Mouse (Mus musculus) CH12F3 (cell line): ENCODE data around the gene Timm44.

Source experiments
- in situ Hi-C: fragments of 300-500 bp; cut with MboI; formaldehyde crosslinking; loops from 2 replicates; pipeline ENCODE4 v1.14.3; 2020; ENCODE audit warnings: low sequenced_read_pairs

Gene Timm44

DNA sequence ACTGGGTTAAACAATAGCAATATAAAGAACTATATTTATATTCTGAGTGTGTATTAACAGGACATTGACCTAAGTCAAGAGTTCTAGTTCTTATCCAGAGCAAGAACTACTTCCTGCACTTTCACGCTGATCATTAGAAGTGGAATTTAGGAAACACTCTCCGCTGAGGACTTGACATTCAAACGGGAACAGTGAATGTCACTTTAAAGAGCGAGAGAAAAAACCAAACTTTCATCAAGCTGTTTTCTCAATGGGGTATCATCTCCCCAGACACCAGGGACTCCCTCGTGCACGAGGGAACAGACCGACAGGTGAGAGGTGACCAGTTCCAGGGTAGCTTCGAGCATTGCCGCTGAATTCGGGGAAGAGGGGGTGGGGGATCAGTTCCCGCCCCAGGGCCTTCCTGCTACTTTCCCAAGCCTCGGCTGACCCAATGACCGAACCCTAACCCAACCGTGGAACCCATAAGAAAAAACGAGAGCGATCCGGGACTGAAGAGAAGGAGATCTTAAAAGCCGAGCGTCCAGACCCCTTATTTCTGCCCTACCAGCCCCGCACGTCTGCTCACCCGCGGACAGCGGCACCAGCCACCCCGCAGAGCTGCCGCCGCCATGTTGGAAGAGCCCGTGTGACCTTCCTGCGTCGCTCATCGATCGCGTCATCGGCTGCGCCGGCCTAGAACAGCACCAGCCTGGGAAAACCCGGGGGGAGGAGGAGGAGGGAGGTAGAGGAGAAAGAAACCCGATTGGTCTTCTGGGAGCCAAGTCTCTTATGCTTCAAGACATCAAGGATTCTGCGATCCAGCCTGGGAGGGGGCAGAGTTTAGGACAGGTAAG lies at the start of gene Timm44:
Gene Timm44 (minus strand): TSS at position 639 of the 836 bp plus-strand sequence.
- in situ Hi-C loops: no loop called here

DNA sequence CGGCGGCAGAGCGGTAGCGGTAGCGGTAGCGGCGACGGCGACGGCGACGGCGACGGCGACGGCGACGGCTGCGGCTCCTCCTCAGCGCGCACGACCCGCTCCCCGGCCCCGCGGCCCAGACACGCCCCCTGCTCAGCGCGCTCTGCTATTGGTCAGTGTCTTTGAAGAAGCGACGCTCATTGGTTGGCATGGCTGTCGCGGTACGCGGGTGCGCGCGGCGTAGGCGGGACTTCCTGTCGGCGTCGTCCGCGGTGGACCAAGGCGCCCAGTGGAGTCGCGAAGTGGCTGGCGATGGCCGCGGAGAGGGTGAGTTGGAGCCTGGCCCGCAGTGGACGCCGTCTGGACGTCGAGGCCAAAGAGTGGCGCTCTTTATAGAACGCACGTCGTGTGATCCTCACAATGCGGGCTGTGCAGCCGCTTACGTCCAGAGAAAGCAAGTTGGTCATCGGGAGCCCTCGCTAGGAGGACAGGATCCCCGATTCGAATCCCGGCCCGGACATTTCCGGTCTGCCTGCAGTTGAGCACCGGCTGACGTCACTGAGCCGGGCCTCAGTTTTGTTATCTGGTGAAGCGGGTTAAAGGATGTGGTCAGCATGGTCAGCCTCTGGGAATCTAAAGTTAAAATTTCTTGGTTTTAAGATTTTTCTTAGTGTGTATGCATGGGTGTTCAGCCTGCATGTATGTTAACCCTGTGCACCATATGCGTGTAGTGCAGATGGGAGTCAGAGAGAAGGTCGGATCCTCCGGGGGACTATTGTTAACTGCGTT lies 49.5 kb upstream of the Timm44 start, which contains the start of the genes Ccl25 and Elavl1:
Gene Ccl25 (plus strand): TSS at position 228 of the 768 bp plus-strand sequence.
Gene Elavl1 (minus strand): TSS at position 431 of the 768 bp plus-strand sequence.
- in situ Hi-C loops: no loop called here

DNA sequence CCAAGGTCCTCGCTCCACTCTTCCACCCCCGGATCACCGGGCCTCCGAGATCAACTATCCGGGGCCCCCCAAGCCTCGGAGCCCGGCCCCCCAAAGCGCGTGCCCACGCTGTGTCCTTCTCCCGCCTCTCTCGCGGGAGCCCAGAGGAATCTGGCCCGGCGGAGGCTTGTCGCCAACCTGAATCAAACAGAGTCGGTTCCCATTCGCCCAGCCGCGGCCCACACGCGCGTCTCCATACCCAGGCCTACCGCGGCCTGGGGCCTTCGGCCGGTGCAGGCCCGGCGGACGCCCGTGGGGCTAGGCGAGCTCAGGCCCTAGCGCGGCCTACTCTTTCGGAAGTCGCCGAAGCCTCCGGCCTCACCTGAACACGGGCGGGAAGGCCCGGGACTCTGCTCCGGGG lies 48.8 kb upstream of the Timm44 start:
- in situ Hi-C loops: no loop called here

- in situ Hi-C loops: no loop called here
Measured at GRCm38 (mm10) chr8:4323917-4324316, 48.2 kb upstream of the Timm44 start.

GRCm38 (mm10) chr8:4322470-4322869 lies 46.8 kb upstream of the Timm44 start:
- in situ Hi-C loops: no loop called here

DNA sequence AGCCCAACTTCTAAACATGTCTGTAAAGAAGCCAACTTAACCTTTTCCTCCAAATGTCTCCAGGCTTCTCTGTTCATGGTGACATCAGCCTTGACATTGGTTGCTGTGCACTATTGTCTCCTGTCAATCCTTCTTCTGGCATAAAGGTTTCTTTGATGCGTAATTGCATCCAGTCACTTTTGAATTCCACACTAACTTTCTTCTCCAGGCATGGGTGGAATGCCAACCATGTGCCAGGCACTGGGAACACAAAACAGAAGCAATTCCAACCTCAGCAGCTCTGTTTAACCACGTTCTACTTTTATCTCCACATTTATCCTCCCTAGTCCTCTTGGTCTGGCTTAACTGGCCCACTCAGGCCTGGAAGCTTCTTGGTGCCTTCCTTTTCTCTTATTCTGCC lies 45.3 kb upstream of the Timm44 start:
- in situ Hi-C loops: no loop called here

GRCm38 (mm10) chr8:4320404-4320803 lies 44.7 kb upstream of the Timm44 start:
- in situ Hi-C loops: no loop called here

DNA sequence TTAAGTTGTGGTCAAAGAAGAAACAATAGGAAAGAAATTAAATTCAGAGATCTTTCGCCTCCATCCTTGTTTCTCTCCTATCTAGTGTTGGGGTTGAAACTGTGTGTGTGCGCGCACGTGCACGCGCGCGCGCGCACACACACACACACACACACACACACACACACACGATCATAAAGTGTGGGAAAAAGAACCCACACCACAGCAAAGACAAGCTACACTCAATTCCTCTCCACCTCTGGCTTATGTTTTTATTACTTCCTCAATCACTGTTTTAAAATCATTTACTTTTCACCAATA lies 43.8 kb upstream of the Timm44 start:
- in situ Hi-C loops: no loop called here

GRCm38 (mm10) chr8:4318796-4319572 lies 43.3 kb upstream of the Timm44 start:
- in situ Hi-C loops: no loop called here

DNA sequence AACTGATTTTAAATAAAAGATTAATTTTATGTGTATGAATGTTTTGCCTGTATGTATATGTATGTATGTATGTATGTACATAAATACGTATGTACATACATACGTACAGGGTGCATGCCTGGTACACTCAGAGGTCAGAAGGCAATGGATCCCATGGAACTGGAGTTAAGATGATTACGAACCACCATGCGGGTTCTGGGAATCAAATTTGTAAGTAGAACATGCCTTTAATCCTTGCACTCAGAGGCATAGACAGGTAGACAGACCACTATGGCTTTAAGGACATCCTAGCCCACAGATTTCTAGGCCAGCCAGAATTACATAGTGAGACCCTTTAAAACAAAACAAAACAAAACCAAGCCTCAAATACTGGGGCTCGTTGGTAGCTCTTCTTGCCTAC lies 42.4 kb upstream of the Timm44 start:
- in situ Hi-C loops: no loop called here

DNA sequence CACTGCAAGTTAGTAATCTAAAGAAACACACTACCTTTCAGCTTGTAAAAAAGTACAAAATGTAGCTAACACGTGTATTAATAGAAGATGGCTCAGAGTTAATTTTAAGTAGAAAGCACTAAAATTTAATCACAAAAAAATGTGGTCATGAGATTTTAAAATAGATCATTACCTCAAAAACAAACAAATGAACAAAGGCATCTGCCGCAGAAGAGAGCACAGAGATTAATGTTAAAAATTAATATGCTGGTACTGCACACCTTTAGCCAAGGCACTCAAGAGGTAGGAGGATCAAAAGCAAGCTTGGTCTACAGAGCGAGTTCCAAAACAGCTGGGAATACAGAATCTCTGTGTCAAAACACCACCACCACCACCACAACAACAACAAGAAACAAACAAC lies 39.1 kb upstream of the Timm44 start:
- in situ Hi-C loops: no loop called here

DNA sequence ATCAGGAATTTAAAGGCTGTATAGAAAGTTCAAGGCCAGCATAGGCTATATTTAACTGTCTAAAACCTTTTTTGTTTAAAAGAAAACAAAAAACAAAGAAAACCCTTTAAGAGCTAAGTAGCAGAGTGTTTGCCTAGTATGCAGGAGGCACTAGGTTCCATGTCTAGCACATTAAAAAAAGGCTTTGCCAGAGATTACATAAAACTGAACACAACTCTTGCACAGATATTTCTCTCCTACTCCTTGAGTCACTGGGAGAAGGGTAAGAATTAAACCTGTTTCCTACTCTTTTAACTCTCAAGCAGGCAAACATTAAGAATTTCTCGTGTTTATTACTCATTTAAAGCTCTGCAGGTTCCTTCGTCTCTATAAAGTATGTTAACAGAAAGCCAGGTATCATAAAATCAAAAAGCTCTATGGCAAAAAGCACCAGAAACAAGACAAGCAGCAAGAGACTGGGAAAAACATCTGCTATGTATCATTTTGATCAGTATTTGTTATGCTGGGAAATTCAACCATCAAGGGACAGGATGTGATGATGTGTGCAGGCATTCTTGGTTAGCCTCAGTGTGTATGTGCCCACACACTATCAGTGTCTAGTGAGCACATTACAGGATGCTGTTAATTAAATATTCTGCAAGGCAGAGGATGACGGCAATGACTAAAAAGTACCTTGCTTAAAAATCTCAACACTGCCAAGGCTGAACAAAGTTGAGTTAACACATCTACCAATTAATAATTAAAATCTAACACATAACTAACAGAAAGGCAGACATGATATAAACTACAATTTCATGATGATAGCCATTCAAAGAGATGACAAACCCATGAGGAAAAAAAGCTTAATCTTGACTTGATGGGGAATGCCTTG lies 37.8 kb upstream of the Timm44 start:
- in situ Hi-C loops: no loop called here

GRCm38 (mm10) chr8:4312104-4312503 lies 36.4 kb upstream of the Timm44 start:
- in situ Hi-C loops: no loop called here

DNA sequence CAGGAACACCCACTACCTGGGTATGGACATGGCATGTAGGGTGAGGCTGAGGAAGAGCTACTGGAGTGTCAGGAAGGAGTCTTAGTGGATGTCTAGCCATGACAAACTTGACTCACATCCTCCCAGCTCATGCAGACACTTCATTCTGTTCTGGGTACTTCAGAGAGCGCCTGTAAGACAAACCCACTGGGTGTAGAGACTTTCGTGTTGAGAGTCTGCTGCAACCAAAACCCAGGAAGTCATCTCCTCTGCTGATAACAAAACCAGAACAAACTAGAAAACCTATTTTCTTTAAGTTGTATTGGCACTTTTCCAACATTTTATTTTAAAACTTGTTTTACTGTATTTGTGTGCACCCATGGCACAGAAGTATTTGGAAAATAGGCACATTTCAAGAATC lies 30.1 kb upstream of the Timm44 start:
- in situ Hi-C loops: no loop called here

GRCm38 (mm10) chr8:4304124-4304547 lies 28.4 kb upstream of the Timm44 start:
- in situ Hi-C loops: no loop called here

DNA sequence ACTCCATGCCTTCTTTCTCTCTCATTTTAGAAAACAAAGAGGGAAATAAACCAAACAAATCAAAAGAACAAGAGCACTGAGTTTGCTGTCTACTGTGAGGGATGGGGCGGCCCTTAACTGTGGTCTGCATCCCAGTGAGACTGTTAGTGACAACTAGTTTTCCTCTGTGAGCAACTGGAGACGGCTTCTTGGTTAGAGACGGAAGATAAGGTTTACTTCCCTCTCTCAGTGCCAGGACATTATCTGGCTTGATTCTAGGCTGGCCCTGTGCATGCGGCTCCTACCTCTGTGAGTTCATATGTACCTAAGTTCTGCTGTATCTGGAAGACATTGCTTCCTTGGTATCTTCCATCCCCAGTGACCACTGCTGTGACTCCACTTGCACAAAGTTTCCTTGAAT lies 22.1 kb upstream of the Timm44 start:
- in situ Hi-C loops: no loop called here

DNA sequence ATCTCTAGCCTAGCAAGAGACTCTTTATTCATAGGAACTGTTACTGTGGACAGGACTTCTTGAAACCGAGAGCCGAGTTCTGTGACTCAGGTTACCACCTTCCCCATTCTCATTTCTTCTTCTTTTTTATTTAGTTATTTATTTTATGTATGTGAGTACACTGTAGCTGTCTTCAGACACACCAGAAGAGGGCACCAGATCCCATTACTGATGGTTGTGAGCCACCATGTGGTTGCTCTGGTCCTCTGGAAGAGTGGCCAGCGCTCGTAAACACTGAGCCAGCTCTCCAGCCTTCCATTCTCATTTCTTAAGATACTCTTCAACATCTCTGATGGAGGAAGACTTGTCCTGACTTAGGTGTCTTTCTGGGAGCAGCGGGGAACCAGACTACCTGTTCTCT lies 17.0 kb upstream of the Timm44 start:
- in situ Hi-C loops: no loop called here

- in situ Hi-C loops: no loop called here
Measured at GRCm38 (mm10) chr8:4276111-4276465, 375 bp upstream of the Timm44 start.

DNA sequence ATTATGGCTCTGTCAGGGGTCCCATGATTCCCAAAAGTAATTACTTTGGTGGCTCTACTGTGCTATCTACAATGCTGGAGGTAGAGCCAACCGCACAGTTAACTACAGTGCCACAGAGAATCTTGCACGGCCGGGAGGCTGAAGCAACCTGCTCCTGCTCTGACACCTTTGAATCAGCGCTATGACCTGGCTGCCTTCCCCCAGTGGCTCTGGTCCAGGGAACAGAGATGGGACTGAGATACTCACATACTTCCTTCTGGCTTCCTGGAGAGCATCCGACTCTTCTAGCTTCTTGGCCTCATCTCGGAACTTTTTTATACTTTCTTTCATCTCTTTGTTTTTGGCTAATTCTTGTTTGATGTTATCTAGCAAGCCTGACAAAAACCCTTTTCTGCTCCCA lies 6.1 kb downstream of the Timm44 start:
- in situ Hi-C loops: no loop called here

DNA sequence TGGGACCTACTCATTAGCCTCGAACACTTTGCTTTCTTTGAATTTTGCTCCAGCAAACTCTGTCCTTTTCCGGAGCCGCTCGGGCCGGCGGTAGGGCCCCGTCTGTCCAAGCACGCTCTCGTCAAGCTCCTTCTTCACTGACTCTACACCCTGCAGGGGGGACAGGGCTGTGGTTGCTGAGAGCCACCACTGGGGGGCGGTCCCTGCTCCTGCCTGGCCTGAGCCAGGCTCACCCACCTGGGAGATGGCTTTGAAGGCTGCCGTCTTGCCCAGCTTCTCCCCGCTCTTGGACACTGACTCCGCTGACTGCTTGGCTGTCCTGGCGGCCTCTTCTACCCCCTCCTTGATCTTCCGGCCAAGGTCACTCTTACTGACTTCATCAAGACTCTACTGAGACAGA lies 8.1 kb downstream of the Timm44 start:
- in situ Hi-C loops: no loop called here
